Mouse (Mus musculus): ENCODE measurements at regions not wholly inside any gene's neighbourhood (a gene's known extent, or its start where the extent isn't known, plus 50 kb on each side); places are given as distances from the start of the nearest gene placed in this dataset.

GRCm38 (mm10) chr17:51683318-51683717, 149.8 kb downstream of the Satb1 start:
- no peak for DNase-seq

- DNase-seq: no peak
Observed at GRCm38 (mm10) chr17:51682368-51682767, 150.7 kb downstream of the Satb1 start.

GRCm38 (mm10) chr17:51677451-51677850, 155.6 kb downstream of the Satb1 start:
- no peak for DNase-seq

GRCm38 (mm10) chr17:51658408-51658807, 174.7 kb downstream of the Satb1 start:
- DNase-seq: no peak

GRCm38 (mm10) chr17:51653881-51654280, 179.2 kb downstream of the Satb1 start:
- no peak for DNase-seq

- DNase-seq: no peak
Observed at GRCm38 (mm10) chr17:51651880-51652279, 181.2 kb downstream of the Satb1 start.

GRCm38 (mm10) chr17:51649213-51649815, 183.8 kb downstream of the Satb1 start:
- DNase-seq: no peak

GRCm38 (mm10) chr17:51646416-51646815, 186.7 kb downstream of the Satb1 start:
- no peak for DNase-seq

- DNase-seq: no peak
Observed at GRCm38 (mm10) chr17:51645866-51646265, 187.2 kb downstream of the Satb1 start.

- DNase-seq: no peak
Observed at GRCm38 (mm10) chr17:51642682-51643081, 190.4 kb downstream of the Satb1 start.

- DNase-seq: no peak
Observed at GRCm38 (mm10) chr17:51635913-51636312, 197.2 kb downstream of the Satb1 start.

GRCm38 (mm10) chr17:51631574-51631973, 201.5 kb downstream of the Satb1 start:
- no peak for DNase-seq

- DNase-seq: no peak
Observed at GRCm38 (mm10) chr17:51620528-51620927, 212.6 kb downstream of the Satb1 start.

GRCm38 (mm10) chr17:51585263-51585662, 247.8 kb downstream of the Satb1 start:
- DNase-seq: no peak

GRCm38 (mm10) chr17:51583984-51584880, 248.9 kb downstream of the Satb1 start:
- peak; percentile 39 for DNase-seq

- DNase-seq: peak; percentile 22
Observed at GRCm38 (mm10) chr17:51583277-51583676, 249.8 kb downstream of the Satb1 start.

GRCm38 (mm10) chr17:51555854-51556253, 277.2 kb downstream of the Satb1 start:
- DNase-seq: no peak

GRCm38 (mm10) chr17:51554446-51554845, 278.6 kb downstream of the Satb1 start:
- no peak for DNase-seq

GRCm38 (mm10) chr17:51552277-51553015, 280.6 kb downstream of the Satb1 start:
- no peak for DNase-seq

GRCm38 (mm10) chr17:51546999-51547398, 286.1 kb downstream of the Satb1 start:
- no peak for DNase-seq

GRCm38 (mm10) chr17:51542544-51542943, 290.5 kb downstream of the Satb1 start:
- no peak for DNase-seq

- DNase-seq: peak; percentile 6
Observed at GRCm38 (mm10) chr17:51534678-51535077, 298.4 kb downstream of the Satb1 start.

- no peak for DNase-seq
Observed at GRCm38 (mm10) chr17:51534270-51534669, 298.8 kb downstream of the Satb1 start.

- DNase-seq: no peak
Observed at GRCm38 (mm10) chr17:51528161-51528560, 304.9 kb downstream of the Satb1 start.
